Mouse (Mus musculus) MEL (cell line): ENCODE results near the gene Usp49. TPM values are rescaled to one million over a fixed set of nuclear protein-coding genes. Genes with fewer than 3 reads are reported as not detected.

ENCODE experiments used
- DNase-seq: peaks from one replicate; pipeline ENCODE4 v3.0.0; 2011; ENCODE audit warnings: low read depth, low spot score
- H3K27ac ChIP-seq: 2 replicates; pipeline ENCODE4 v1.5.1; 2012; ENCODE audit warnings: low read depth, mild to moderate bottlenecking, control low read depth, low read length, moderate library complexity; ENCODE audit not compliant: control insufficient read depth
- H3K27me3 ChIP-seq, 2 experiments: fragments of 150-350 bp in 1 of 2; sonication (generic) in 1 of 2; 2 replicates each; pipeline ENCODE4 v1.6.1; 2012; ENCODE audit warnings: low read length in 2 of 2, mild to moderate bottlenecking in 2 of 2, improper control_type of control experiment in 1 of 2, moderate library complexity in 1 of 2; ENCODE audit not compliant: insufficient read depth in 2 of 2, control insufficient read depth in 1 of 2
- H3K36me3 ChIP-seq, 2 experiments: 2 replicates each; pipeline ENCODE4 v1.6.1; 2012 to 2014; ENCODE audit warnings: low read length in 2 of 2, improper control_type of control experiment in 1 of 2, inconsistent platforms in 1 of 2, mild to moderate bottlenecking in 1 of 2; ENCODE audit not compliant: insufficient read depth in 2 of 2, control insufficient read depth in 1 of 2
- H3K4me1 ChIP-seq, 2 experiments: fragments of 150-350 bp in 1 of 2; sonication (generic) in 1 of 2; 2 replicates each; pipeline ENCODE4 v1.6.1; 2012; ENCODE audit warnings: low read length in 2 of 2, improper control_type of control experiment in 1 of 2, mild to moderate bottlenecking in 1 of 2; ENCODE audit not compliant: insufficient read depth in 2 of 2, control insufficient read depth in 1 of 2
- H3K4me3 ChIP-seq, 2 experiments: fragments of 150-350 bp in 1 of 2; sonication (generic) in 1 of 2; 2 replicates each; pipeline ENCODE4 v1.5.1; 2012; ENCODE audit warnings: low read depth in 2 of 2, low read length in 2 of 2, mild to moderate bottlenecking in 2 of 2, moderate library complexity in 2 of 2, control low read depth in 1 of 2, improper control_type of control experiment in 1 of 2; ENCODE audit not compliant: control insufficient read depth in 1 of 2, insufficient read depth in 1 of 2
- H3K79me2 ChIP-seq: 2 replicates; pipeline ENCODE4 v1.6.1; 2012; ENCODE audit warnings: mild to moderate bottlenecking, low read length, moderate library complexity; ENCODE audit not compliant: control insufficient read depth, poor library complexity, insufficient read depth
- H3K9ac ChIP-seq: 2 replicates; pipeline ENCODE4 v1.6.1; 2012; ENCODE audit warnings: low read depth, mild to moderate bottlenecking, control low read depth, low read length, moderate library complexity; ENCODE audit not compliant: control insufficient read depth, poor library complexity, severe bottlenecking
- H3K9me3 ChIP-seq: fragments of 150-350 bp; sonication (generic); replicated peaks from 2 replicates; pipeline ENCODE4 v1.6.1; 2012; ENCODE audit warnings: mild to moderate bottlenecking, low read length, improper control_type of control experiment, moderate library complexity; ENCODE audit not compliant: insufficient read depth
- BHLHE40 ChIP-seq: IDR thresholded peaks from 2 replicates; pipeline ENCODE4 v1.6.1; 2012; ENCODE audit warnings: low read depth, mild to moderate bottlenecking, inconsistent platforms, low read length, improper control_type of control experiment, borderline replicate concordance
- ETS1 ChIP-seq: IDR thresholded peaks from 2 replicates; pipeline ENCODE4 v1.6.1; 2012; ENCODE audit warnings: low read depth, mild to moderate bottlenecking, inconsistent platforms, low read length, improper control_type of control experiment, moderate library complexity
- GATA1 ChIP-seq: IDR thresholded peaks from 2 replicates; pipeline ENCODE4 v1.6.1; 2011; ENCODE audit warnings: low read depth, low read length, improper control_type of control experiment
- KAT2A ChIP-seq: conservative IDR thresholded peaks from 2 replicates; pipeline ENCODE4 v1.6.1; 2012; ENCODE audit warnings: low read depth, low read length, improper control_type of control experiment, inconsistent platforms
- MAX ChIP-seq: IDR thresholded peaks from 2 replicates; pipeline ENCODE4 v1.6.1; 2011; ENCODE audit warnings: low read length, improper control_type of control experiment
- MAZ ChIP-seq: IDR thresholded peaks from 2 replicates; pipeline ENCODE4 v1.6.1; 2012; ENCODE audit warnings: low read depth, mild to moderate bottlenecking, inconsistent platforms, low read length, improper control_type of control experiment
- MEF2A ChIP-seq: IDR thresholded peaks from 2 replicates; pipeline ENCODE4 v1.6.1; 2014; ENCODE audit warnings: low read depth, mild to moderate bottlenecking, inconsistent platforms, low read length, improper control_type of control experiment; ENCODE audit not compliant: poor library complexity, insufficient replicate concordance, severe bottlenecking; ENCODE audit errors: extremely low read depth
- MYB ChIP-seq: IDR thresholded peaks from 2 replicates; pipeline ENCODE4 v1.6.1; 2011; ENCODE audit warnings: mild to moderate bottlenecking, low read depth, low read length, improper control_type of control experiment
- POLR2A ChIP-seq, 2 experiments: IDR thresholded peaks; 2 replicates each; pipeline ENCODE4 v1.6.1; 2011 to 2012; ENCODE audit warnings: low read length in 2 of 2, mild to moderate bottlenecking in 2 of 2, control low read depth in 1 of 2, improper control_type of control experiment in 1 of 2, low read depth in 1 of 2, moderate library complexity in 1 of 2; ENCODE audit not compliant: control insufficient read depth in 1 of 2, insufficient read depth in 1 of 2, poor library complexity in 1 of 2
- POLR2AphosphoS5 ChIP-seq: IDR thresholded peaks from 2 replicates; pipeline ENCODE4 v1.6.1; 2012; ENCODE audit warnings: low read depth, borderline replicate concordance, mild to moderate bottlenecking, inconsistent platforms, low read length, moderate library complexity, mixed read lengths
- RCOR1 ChIP-seq: IDR thresholded peaks from 2 replicates; pipeline ENCODE4 v1.6.1; 2012; ENCODE audit warnings: low read depth, mild to moderate bottlenecking, inconsistent platforms, low read length, improper control_type of control experiment
- SMC3 ChIP-seq: IDR thresholded peaks from 2 replicates; pipeline ENCODE4 v1.6.1; 2011; ENCODE audit warnings: low read depth, low read length, improper control_type of control experiment
- TAL1 ChIP-seq: IDR thresholded peaks from 2 replicates; pipeline ENCODE4 v1.6.1; 2012; ENCODE audit warnings: mild to moderate bottlenecking, inconsistent platforms, low read length, moderate library complexity, mixed read lengths
- TCF12 ChIP-seq: IDR thresholded peaks from 2 replicates; pipeline ENCODE4 v1.6.1; 2014; ENCODE audit warnings: low read depth, mild to moderate bottlenecking, inconsistent platforms, low read length, improper control_type of control experiment, moderate library complexity
- USF1 ChIP-seq: IDR thresholded peaks from 2 replicates; pipeline ENCODE4 v1.6.1; 2014; ENCODE audit warnings: low read depth, mild to moderate bottlenecking, inconsistent platforms, low read length, improper control_type of control experiment, moderate library complexity
- USF2 ChIP-seq, 2 experiments: IDR thresholded peaks; 2 replicates each; pipeline ENCODE4 v1.6.1; 2011 to 2012; ENCODE audit warnings: improper control_type of control experiment in 2 of 2, low read length in 2 of 2, borderline replicate concordance in 1 of 2, inconsistent platforms in 1 of 2, low read depth in 1 of 2, mild to moderate bottlenecking in 1 of 2; ENCODE audit not compliant: insufficient read depth in 1 of 2
- ZKSCAN1 ChIP-seq: IDR thresholded peaks from 2 replicates; pipeline ENCODE4 v1.6.1; 2012; ENCODE audit warnings: low read depth, mild to moderate bottlenecking, inconsistent platforms, low read length, improper control_type of control experiment, moderate library complexity
- ZNF384 ChIP-seq: IDR thresholded peaks from 2 replicates; pipeline ENCODE4 v1.6.1; 2012; ENCODE audit warnings: low read depth, mild to moderate bottlenecking, inconsistent platforms, low read length, improper control_type of control experiment
- polyA plus RNA-seq, 2 experiments: library from polyadenylated mRNA; stranded (reverse) in 1 of 2; unstranded in 1 of 2; fragments of >175 nt in 1 of 2; fragments of >200 nt in 1 of 2; gene quantifications; 2 replicates each; pipeline versions ENCODE4 v1.2.1 to v1.2.4; 2012; ENCODE audit warnings: low replicate concordance in 2 of 2, low read depth in 1 of 2; ENCODE audit not compliant: insufficient read length in 2 of 2, insufficient read depth in 1 of 2, missing spikeins in 1 of 2
- total RNA-seq: library from RNA; depleted of rRNA; stranded (reverse); fragments of 300-350 nt; gene quantifications from 2 replicates; pipeline ENCODE4 v1.2.3, GENCODE M21; 2012; rRNA removed

The Usp49 gene
- total RNA-seq (5.2 and 5.5 TPM in 2 replicates), polyA plus RNA-seq (10 to 100 TPM in 1 of 2 experiments, not detected in 1; 16.1 TPM)

DNA sequence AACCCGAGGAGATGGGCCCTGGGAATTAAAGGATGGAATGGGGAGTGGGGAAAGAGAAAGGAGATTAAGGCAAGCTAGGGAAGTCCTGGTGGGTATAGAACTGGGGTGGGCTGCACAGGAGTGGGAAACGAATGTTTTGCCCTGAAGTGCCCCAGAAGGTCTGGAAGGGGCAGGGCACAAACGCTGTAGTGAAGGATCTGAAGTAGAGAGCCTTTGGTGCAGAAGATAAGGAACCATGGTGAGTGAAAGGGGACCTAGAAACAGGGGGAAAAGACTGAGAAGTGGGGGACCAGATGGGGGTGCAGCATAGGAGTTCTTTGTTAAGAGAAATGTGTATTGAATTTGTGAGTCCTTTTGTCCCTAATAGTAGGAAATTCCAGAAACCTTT lies at the start of gene Usp49:
Usp49 (plus strand) TSS at position 13 of the 388 bp plus-strand sequence.
- H3K36me3 ChIP-seq: peaks cover 2 to 28% of the 10 kb centered on the region in 2 experiments; a peak in 3 of 4 replicates
- peak within 1 kb of the TSS; percentile 93 for H3K27ac ChIP-seq
- DNase-seq: peak; percentile 64
- TF ChIP-seq USF1 (no peak), TAL1 (peak; percentile 14; the same call in 1 of the 2 replicates), GATA1 (peak; percentile 49), ZNF384 (no peak), USF2 (IDR thresholded peaks at IDR 0.05; ENCODE audit: borderline replicate concordance in 1 of 2, insufficient read depth in 1 of 2, low read depth in 1 of 2, low read length in 2 of 2) (no peak), TCF12 (no peak), ZKSCAN1 (no peak), POLR2A (IDR thresholded peaks at IDR 0.05; ENCODE audit: control insufficient read depth in 1 of 2, insufficient read depth in 1 of 2, low read depth in 1 of 2, low read length in 2 of 2, poor library complexity in 1 of 2) (no peak)
- TF ChIP-seq, all 39 proteins: peak for 2
- H3K79me2 ChIP-seq: peaks cover 19% of the 10 kb centered on the region
- H3K9me3 ChIP-seq: no peaks in the 10 kb centered on the region
- H3K4me1 ChIP-seq: peaks cover 11 to 29% of the 10 kb centered on the region in 2 experiments
- H3K27me3 ChIP-seq: no peaks in the 10 kb centered on the region
- H3K9ac ChIP-seq: peak within 1 kb of the TSS; percentile 87
- H3K4me3 ChIP-seq: peak within 1 kb of the TSS; percentile 79 to 93

DNA sequence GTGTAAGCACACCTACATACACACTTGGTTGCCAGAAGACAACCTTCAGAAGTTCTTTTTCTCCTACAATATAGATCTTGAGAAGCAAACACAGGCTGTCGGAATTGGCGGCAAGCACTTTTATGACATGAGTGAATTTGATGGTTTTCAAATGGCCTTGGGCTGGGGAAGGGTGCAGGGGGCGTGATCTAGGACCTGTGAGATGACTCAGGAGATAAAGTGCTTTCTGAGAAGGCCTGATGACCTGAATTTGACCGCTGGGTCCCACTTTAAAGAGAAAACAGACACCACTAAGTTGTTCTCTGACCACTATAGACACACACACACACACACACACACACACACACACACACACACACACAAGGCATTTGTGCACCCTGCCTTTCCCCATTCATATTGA lies 49.5 kb upstream of the Usp49 start:
- H3K4me1 ChIP-seq: peaks cover 9 to 10% of the 10 kb centered on the region in 2 experiments; a peak in 3 of 4 replicates
- DNase-seq: no peak
- no peak overlapping the region for H3K4me3 ChIP-seq

DNA sequence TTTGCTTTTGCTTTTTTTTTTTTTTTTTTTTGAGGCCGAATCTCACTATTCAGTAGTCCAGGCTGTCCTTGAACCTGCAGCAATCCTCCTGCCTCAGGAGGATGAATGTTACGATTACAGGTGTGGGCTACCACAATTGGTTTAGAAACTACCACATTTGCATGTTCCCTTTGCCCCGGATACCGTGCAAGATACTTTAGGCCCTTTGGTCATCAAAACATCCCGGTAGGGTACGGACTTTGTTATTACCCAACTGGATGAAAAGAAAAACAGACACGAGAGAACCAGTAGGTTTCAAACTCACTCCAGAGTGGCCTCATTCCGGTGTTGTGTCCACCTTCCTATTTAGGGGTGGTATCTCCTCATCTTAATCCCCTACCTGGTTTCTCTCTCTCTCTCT lies 42.0 kb upstream of the Usp49 start:
- no peak for TF ChIP-seq ETS1
- no peak for TF ChIP-seq BHLHE40
- TF ChIP-seq SMC3: no peak
- TF ChIP-seq RCOR1: no peak
- TF ChIP-seq ZKSCAN1: no peak
- TF ChIP-seq KAT2A: no peak
- TF ChIP-seq MEF2A: no peak
- TF ChIP-seq POLR2AphosphoS5: no peak
- no peak for TF ChIP-seq MAZ
- TF ChIP-seq MYB: no peak
- Histone ChIP-seq H3K79me2 (peaks cover 1% of the 10 kb centered on the region), H3K4me3 (no peak overlapping the region), H3K27ac (no peak overlapping the region), H3K9ac (no peak overlapping the region), H3K27me3 (no peaks in the 10 kb centered on the region), H3K36me3 (peaks cover 0 to 30% of the 10 kb centered on the region in 2 experiments; a peak in 2 of 4 replicates), H3K4me1 (peaks cover 17 to 32% of the 10 kb centered on the region in 2 experiments), H3K9me3 (no peaks in the 10 kb centered on the region)
- no peak for DNase-seq

More for the DNA sequence above, 49.5 kb upstream of the Usp49 start:
- Histone ChIP-seq H3K9ac (no peak overlapping the region), H3K79me2 (no peaks in the 10 kb centered on the region), H3K27me3 (no peaks in the 10 kb centered on the region), H3K27ac (no peak overlapping the region), H3K9me3 (no peaks in the 10 kb centered on the region), H3K36me3 (peaks cover 0 to 9% of the 10 kb centered on the region in 2 experiments; a peak in 2 of 4 replicates)
- TF ChIP-seq MAX (no peak), ZNF384 (no peak), TCF12 (no peak)
